Mouse (Mus musculus): ENCODE measurements around the gene Olfr1394.

DNA sequence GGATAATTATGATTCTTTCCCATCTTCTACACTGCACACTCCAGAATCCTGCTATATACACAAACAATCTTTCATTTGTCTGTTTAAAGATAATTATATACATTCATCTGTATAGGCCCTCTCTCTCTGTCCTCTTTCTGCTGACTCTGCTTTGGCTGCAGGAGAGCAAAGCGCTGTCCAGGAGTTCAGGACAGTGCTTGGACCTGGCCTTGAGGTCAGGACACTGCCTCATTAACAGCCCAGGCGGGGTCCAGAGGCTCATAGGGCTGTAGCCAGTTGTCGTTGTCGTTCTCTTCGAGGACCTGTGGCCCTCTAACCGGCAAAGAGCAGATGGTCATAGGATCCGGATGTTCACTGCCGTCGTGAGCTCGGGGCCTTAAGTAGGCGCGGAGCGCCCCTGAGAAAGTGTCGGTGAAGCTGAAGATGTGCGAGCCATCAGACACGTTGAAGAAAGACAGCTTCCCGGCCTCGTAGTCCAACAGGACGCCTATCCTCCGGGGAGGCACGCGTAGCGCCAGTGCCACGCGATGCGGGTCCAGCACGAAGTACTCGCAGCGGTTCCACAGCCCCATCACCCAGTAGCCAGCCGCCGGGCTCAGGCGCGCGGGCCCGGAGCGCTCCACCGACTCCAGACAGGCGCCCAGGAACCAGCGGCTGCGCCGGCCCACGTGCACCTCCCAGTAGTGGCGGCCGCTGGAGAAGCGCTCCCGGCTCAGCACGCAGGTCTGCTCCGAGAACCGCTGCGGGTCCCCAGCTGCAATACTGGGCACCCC is 14.8 kb downstream of the Olfr1394 start:
- TF ChIP-seq EP300 (IDR thresholded peaks at IDR 0.05; ENCODE audit: low read depth) (no peak), CTCF (IDR thresholded peaks at IDR 0.05; ENCODE audit: low read depth) (no peak)
